Mouse (Mus musculus) thymus, adult 2 months (tissue): ENCODE results near the gene Npl. TPM values are rescaled to one million over a fixed set of nuclear protein-coding genes. Genes with fewer than 3 reads are reported as not detected.

Source experiments
- DNase-seq: peaks from one replicate; pipeline ENCODE4 v3.0.0; 2021
- H3K27ac ChIP-seq: fragments of 200-500 bp; 2 replicates; pipeline ENCODE4 v1.5.1; 2012; ENCODE audit warnings: low read length, control low read depth; ENCODE audit not compliant: control insufficient read depth, insufficient read depth
- H3K27me3 ChIP-seq: fragments of 200-500 bp; 2 replicates; pipeline ENCODE4 v1.6.1; 2012; ENCODE audit warnings: mild to moderate bottlenecking, low read length, moderate library complexity, mixed read lengths; ENCODE audit not compliant: control insufficient read depth, insufficient read depth
- H3K36me3 ChIP-seq: fragments of 200-500 bp; 2 replicates; pipeline ENCODE4 v1.6.1; 2012; ENCODE audit warnings: mild to moderate bottlenecking, low read length, moderate library complexity; ENCODE audit not compliant: control insufficient read depth, insufficient read depth
- H3K4me1 ChIP-seq: fragments of 200-500 bp; replicated peaks from 2 replicates; pipeline ENCODE4 v1.6.1; 2012; ENCODE audit warnings: low read length; ENCODE audit not compliant: control insufficient read depth, insufficient read depth
- H3K4me3 ChIP-seq: fragments of 200-500 bp; 2 replicates; pipeline ENCODE4 v1.5.1; 2012; ENCODE audit warnings: mild to moderate bottlenecking, low read length, control low read depth, moderate library complexity; ENCODE audit not compliant: control insufficient read depth, insufficient read depth
- CTCF ChIP-seq: fragments of 200-500 bp; IDR thresholded peaks from 2 replicates; pipeline ENCODE4 v1.5.1; 2012; ENCODE audit warnings: mild to moderate bottlenecking, control low read depth, low read length, moderate library complexity, borderline replicate concordance; ENCODE audit not compliant: control insufficient read depth, poor library complexity, insufficient read depth; ENCODE audit errors: extremely low read depth
- POLR2A ChIP-seq: fragments of 200-500 bp; IDR thresholded peaks from 2 replicates; pipeline ENCODE4 v1.6.1; 2012; ENCODE audit warnings: mild to moderate bottlenecking, low read length, control low read depth, moderate library complexity; ENCODE audit not compliant: control insufficient read depth, poor library complexity, insufficient read depth; ENCODE audit errors: extremely low read depth
- WGBS: fragments of 180-500 bp; shearing (Covaris S2); methylation state at CpG from one replicate; pipeline ENCODE4 v1.1.7; 2018; 5-methylcytosine and 5-hydroxymethylcytosine counted together
- polyA plus RNA-seq: library from polyadenylated mRNA; depleted of rRNA; stranded (reverse); fragments of >200 nt; gene quantifications from 2 replicates; pipeline ENCODE4 v1.2.3, GENCODE M21; 2012

Npl gene
- polyA plus RNA-seq, 1 experiment = 4.1 TPM

GRCm38 (mm10) chr1:153585752-153586151 is 35.9 kb upstream of the Npl start:
- DNase-seq = no peak
- no peak overlapping the region for H3K27ac ChIP-seq
- H3K4me1 ChIP-seq = no peaks in the 10 kb centered on the region; the same call in 1 of the 2 replicates
- no peak overlapping the region for H3K4me3 ChIP-seq
- TF ChIP-seq POLR2A = no peak
- TF ChIP-seq CTCF = no peak
- no peaks in the 10 kb centered on the region for H3K27me3 ChIP-seq
- H3K36me3 ChIP-seq = no peaks in the 10 kb centered on the region
- WGBS = 88% methylated on average over 2 of the region's 2 CpGs

- Histone ChIP-seq H3K27me3 (no peaks in the 10 kb centered on the region), H3K4me3 (no peak overlapping the region), H3K27ac (no peak overlapping the region), H3K36me3 (no peaks in the 10 kb centered on the region), H3K4me1 (no peaks in the 10 kb centered on the region; the same call in 1 of the 2 replicates)
- WGBS = 16% methylated on average over 4 of the region's 4 CpGs
- no peak for TF ChIP-seq CTCF
- TF ChIP-seq POLR2A = no peak
- DNase-seq = no peak
These were observed 33.3 kb upstream of the Npl start for GRCm38 (mm10) chr1:153583189-153583588.

- 86% methylated on average over 3 of the region's 3 CpGs for WGBS
- Histone ChIP-seq H3K27me3 (no peaks in the 10 kb centered on the region), H3K4me3 (no peak overlapping the region), H3K27ac (no peak overlapping the region), H3K36me3 (no peaks in the 10 kb centered on the region), H3K4me1 (no peaks in the 10 kb centered on the region)
- no peak for DNase-seq
- TF ChIP-seq POLR2A (no peak), CTCF (no peak)
These were observed 24.9 kb upstream of the Npl start for GRCm38 (mm10) chr1:153574730-153575129.

- TF ChIP-seq CTCF = no peak
- TF ChIP-seq POLR2A = no peak
- Histone ChIP-seq H3K4me1 (no peaks in the 10 kb centered on the region), H3K27ac (no peak overlapping the region), H3K36me3 (no peaks in the 10 kb centered on the region), H3K27me3 (no peaks in the 10 kb centered on the region), H3K4me3 (no peak overlapping the region)
- no peak for DNase-seq
- WGBS = 92% methylated on average over 4 of the region's 4 CpGs
These were observed 22.6 kb upstream of the Npl start for GRCm38 (mm10) chr1:153572271-153573043.

- Histone ChIP-seq H3K27ac (no peak overlapping the region), H3K4me3 (no peak overlapping the region), H3K4me1 (0 out of 2 replicates have a peak, but pooled peaks cover 3% of the 10 kb centered on the region), H3K27me3 (no peaks in the 10 kb centered on the region), H3K36me3 (no peaks in the 10 kb centered on the region)
- no peak for DNase-seq
- TF ChIP-seq CTCF = no peak
- no peak for TF ChIP-seq POLR2A
- 96% methylated on average over 8 of the region's 8 CpGs for WGBS
These were observed 15.9 kb upstream of the Npl start for GRCm38 (mm10) chr1:153565701-153566100.

- no peak overlapping the region for H3K27ac ChIP-seq
- 91% methylated on average over 7 of the region's 7 CpGs for WGBS
- DNase-seq = no peak
- H3K4me3 ChIP-seq = no peak overlapping the region
- no peaks in the 10 kb centered on the region for H3K27me3 ChIP-seq
- H3K36me3 ChIP-seq = no peaks in the 10 kb centered on the region
- 0 out of 2 replicates have a peak, but pooled peaks cover 3% of the 10 kb centered on the region for H3K4me1 ChIP-seq
- no peak for TF ChIP-seq POLR2A
- TF ChIP-seq CTCF = no peak
These were observed 14.9 kb upstream of the Npl start for GRCm38 (mm10) chr1:153564701-153565100.
